Mouse (Mus musculus): Measurements from ENCODE around the gene Rfx5. TPM values are rescaled to one million over a fixed set of nuclear protein-coding genes. Genes with fewer than 3 reads are reported as not detected.

The Rfx5 gene
- polyA plus RNA-seq, 1 experiment from 2014 or later = 6.8 TPM

DNA sequence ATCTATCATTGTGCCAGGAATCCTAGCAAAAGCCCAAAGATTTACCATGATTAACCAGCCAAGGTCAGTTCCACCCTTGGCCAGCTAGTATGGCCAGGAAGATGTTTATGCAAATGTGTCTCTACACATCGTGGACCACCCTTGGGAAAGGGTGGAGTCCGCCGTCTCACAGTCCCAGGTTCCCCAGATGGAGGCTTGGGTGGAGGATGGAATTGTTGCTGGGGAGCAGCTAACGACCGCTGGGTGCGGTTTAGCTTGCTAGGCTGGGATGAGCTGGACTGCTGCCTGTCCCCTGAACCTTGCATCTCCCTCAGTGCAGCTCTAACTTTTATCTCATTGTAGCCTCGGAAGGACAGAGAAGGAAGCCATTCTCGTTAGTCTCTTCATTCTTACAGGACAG is 6.0 kb downstream of the Rfx5 start:
- DNase-seq (ENCODE audit: low spot score) = no peak
- no peak overlapping the region for H3K27ac ChIP-seq
- H3K4me2 ChIP-seq (ENCODE audit: low read length) = no peak overlapping the region
- 41% methylated on average over 8 of the region's 8 CpGs for WGBS
- no peaks in the 10 kb centered on the region for H3K9me3 ChIP-seq (replicated peaks; ENCODE audit: low read length)
- peaks cover 31% of the 10 kb centered on the region for H3K36me3 ChIP-seq (ENCODE audit: insufficient read depth, low read length)
- TF ChIP-seq CTCF (IDR thresholded peaks at IDR 0.05; ENCODE audit: low read depth) = no peak
- H3K4me1 ChIP-seq (replicated peaks; ENCODE audit: insufficient read depth, low read length) = peaks cover 3% of the 10 kb centered on the region; the same call in 1 of the 2 replicates
- no peak overlapping the region for H3K9ac ChIP-seq (ENCODE audit: low read depth, low read length)
- no peak for ATAC-seq (replicated peaks; ENCODE audit: low FRiP score, low read depth)
- H3K4me3 ChIP-seq (replicated peaks; ENCODE audit: low read depth, low read length) = no peak overlapping the region
- no peaks in the 10 kb centered on the region for H3K27me3 ChIP-seq (ENCODE audit: insufficient read depth, low read length)

DNA sequence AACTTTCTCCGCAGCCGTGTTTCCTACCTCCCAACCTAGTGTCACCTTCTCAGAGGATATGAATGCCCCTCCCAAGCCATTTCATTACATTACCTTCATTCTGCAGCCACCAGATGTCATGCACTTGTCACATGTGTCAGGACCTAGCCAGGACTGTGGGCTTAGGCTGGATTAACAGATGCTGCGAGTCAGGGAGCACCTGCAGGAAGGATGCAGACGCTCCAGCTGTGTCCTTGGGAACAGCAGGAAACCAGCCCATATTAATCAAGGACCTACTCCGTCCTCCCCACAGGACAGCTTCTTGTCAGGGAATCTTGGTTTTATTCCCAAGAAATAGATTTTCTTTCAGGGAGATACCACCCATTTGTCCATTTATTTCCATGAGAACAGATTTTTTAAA is 6.4 kb downstream of the Rfx5 start:
- Histone ChIP-seq H3K4me1 (replicated peaks; ENCODE audit: insufficient read depth, low read length) (no peaks in the 10 kb centered on the region), H3K4me2 (ENCODE audit: low read length) (no peak overlapping the region), H3K9ac (ENCODE audit: low read depth, low read length) (no peak overlapping the region), H3K27me3 (ENCODE audit: insufficient read depth, low read length) (no peaks in the 10 kb centered on the region), H3K36me3 (ENCODE audit: insufficient read depth, low read length) (peaks cover 31% of the 10 kb centered on the region), H3K4me3 (replicated peaks; ENCODE audit: low read depth, low read length) (no peak overlapping the region), H3K27ac (no peak overlapping the region), H3K9me3 (replicated peaks; ENCODE audit: low read length) (no peaks in the 10 kb centered on the region)
- no peak for TF ChIP-seq CTCF (IDR thresholded peaks at IDR 0.05; ENCODE audit: low read depth)
- DNase-seq (ENCODE audit: low spot score) = no peak
- ATAC-seq (replicated peaks; ENCODE audit: low FRiP score, low read depth) = no peak
- WGBS = 54% methylated on average over 5 of the region's 5 CpGs

DNA sequence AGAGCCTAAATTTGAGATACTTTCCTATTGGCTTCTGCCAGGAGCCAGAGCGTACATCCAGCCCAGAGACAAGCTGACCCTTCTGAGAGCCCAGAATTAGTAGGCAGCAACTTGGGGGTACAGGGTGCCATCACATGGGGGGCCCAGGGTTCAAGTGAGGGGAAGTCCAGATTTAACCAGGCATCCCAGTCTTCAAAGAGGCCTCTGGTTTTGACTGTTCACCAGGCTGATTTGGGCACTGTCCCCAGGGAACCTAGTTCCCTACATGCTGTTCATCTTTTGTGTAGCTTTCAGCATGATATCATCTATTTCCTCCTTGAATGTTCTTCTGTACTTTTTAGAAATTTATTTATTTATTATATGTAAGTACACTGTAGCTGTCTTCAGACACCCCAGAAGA is 11.1 kb downstream of the Rfx5 start:
- H3K4me2 ChIP-seq (ENCODE audit: low read length) = no peak overlapping the region
- 88% methylated on average over 1 of the region's 1 CpGs for WGBS
- H3K36me3 ChIP-seq (ENCODE audit: insufficient read depth, low read length) = no peaks in the 10 kb centered on the region
- no peaks in the 10 kb centered on the region for H3K9me3 ChIP-seq (replicated peaks; ENCODE audit: low read length)
- H3K4me1 ChIP-seq (replicated peaks; ENCODE audit: insufficient read depth, low read length) = no peaks in the 10 kb centered on the region
- H3K27me3 ChIP-seq (ENCODE audit: insufficient read depth, low read length) = no peaks in the 10 kb centered on the region
- TF ChIP-seq CTCF (IDR thresholded peaks at IDR 0.05; ENCODE audit: low read depth) = no peak
- H3K4me3 ChIP-seq (replicated peaks; ENCODE audit: low read depth, low read length) = no peak overlapping the region
- no peak for ATAC-seq (replicated peaks; ENCODE audit: low FRiP score, low read depth)
- H3K27ac ChIP-seq = no peak overlapping the region
- H3K9ac ChIP-seq (ENCODE audit: low read depth, low read length) = no peak overlapping the region
- DNase-seq (ENCODE audit: low spot score) = no peak

DNA sequence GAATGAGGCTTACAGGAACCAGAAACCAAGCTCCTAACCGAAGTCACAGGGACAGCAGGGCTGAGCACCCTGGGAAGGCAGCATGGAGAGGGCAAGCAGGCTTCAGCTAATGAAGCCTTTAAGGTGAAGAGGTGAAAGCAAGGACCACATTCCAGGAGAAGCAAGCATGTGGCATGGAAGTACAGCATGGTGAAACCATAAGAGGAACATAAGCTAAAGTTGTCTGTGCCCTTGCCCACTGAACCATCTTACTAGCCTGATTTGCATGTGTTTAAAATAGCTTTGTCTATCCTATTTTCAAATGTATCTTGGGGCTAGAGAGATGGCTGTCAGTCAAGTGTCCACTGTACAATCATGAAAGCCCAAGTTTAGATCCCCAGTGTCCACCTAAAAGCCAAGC is 12.0 kb downstream of the Rfx5 start:
- TF ChIP-seq CTCF (IDR thresholded peaks at IDR 0.05; ENCODE audit: low read depth) = no peak
- Histone ChIP-seq H3K27me3 (ENCODE audit: insufficient read depth, low read length) (no peaks in the 10 kb centered on the region), H3K9ac (ENCODE audit: low read depth, low read length) (no peak overlapping the region), H3K4me3 (replicated peaks; ENCODE audit: low read depth, low read length) (no peak overlapping the region), H3K9me3 (replicated peaks; ENCODE audit: low read length) (no peaks in the 10 kb centered on the region), H3K27ac (no peak overlapping the region), H3K4me1 (replicated peaks; ENCODE audit: insufficient read depth, low read length) (no peaks in the 10 kb centered on the region), H3K36me3 (ENCODE audit: insufficient read depth, low read length) (no peaks in the 10 kb centered on the region), H3K4me2 (ENCODE audit: low read length) (no peak overlapping the region)
- ATAC-seq (replicated peaks; ENCODE audit: low FRiP score, low read depth) = no peak
- no peak for DNase-seq (ENCODE audit: low spot score)
- 46% methylated on average over 1 of the region's 1 CpGs for WGBS

DNA sequence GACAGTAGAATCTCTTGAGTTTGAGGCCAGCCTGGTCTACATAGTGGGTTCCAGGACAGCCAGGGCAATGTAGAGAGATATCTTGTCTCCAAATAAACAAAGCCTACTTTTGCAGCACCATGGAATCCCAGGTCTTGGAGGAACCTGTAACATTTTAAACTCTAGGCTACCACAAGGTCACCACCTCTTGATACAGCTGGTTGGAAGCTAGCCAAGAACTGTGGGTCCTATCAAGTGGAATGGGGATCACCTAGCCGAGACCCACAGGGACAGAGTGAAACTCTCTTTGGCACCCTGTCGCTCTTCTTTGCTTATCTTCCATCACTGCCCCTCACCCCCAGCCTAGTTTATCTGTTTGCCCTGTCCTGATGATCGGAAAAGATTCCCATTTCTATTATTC is 18.7 kb downstream of the Rfx5 start:
- no peak for TF ChIP-seq CTCF (IDR thresholded peaks at IDR 0.05; ENCODE audit: low read depth)
- H3K27me3 ChIP-seq (ENCODE audit: insufficient read depth, low read length) = no peaks in the 10 kb centered on the region
- H3K9ac ChIP-seq (ENCODE audit: low read depth, low read length) = no peak overlapping the region
- H3K27ac ChIP-seq = no peak overlapping the region
- ATAC-seq (replicated peaks; ENCODE audit: low FRiP score, low read depth) (no peak), DNase-seq (ENCODE audit: low spot score) (no peak)
- H3K4me2 ChIP-seq (ENCODE audit: low read length) = no peak overlapping the region
- 86% methylated on average over 3 of the region's 3 CpGs for WGBS
- no peak overlapping the region for H3K4me3 ChIP-seq (replicated peaks; ENCODE audit: low read depth, low read length)
- peaks cover 9% of the 10 kb centered on the region for H3K4me1 ChIP-seq (replicated peaks; ENCODE audit: insufficient read depth, low read length)
- no peaks in the 10 kb centered on the region for H3K9me3 ChIP-seq (replicated peaks; ENCODE audit: low read length)
- H3K36me3 ChIP-seq (ENCODE audit: insufficient read depth, low read length) = 0 out of 2 replicates have a peak, but pooled peaks cover 3% of the 10 kb centered on the region

DNA sequence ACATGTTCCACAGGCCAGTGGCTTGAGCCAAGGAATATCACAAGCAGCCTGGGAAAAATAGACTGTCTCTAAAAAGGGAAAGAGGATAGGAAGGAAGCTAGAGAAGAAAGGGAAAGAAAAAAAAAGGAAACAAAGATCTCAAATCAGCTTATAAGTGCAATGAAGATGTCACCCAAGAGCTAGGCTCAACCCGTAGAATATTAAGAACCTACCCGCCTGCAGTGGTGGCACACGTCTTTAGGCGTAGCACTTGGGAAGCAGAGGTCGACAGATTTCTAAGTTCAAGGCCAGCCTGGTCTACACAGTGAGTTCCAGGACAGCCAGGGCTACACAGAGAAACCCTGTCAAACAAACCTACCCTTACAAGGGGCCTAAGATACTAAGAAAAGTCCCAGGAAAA is 19.7 kb downstream of the Rfx5 start:
- DNase-seq (ENCODE audit: low spot score) = no peak
- Histone ChIP-seq H3K4me3 (replicated peaks; ENCODE audit: low read depth, low read length) (no peak overlapping the region), H3K4me2 (ENCODE audit: low read length) (peak overlapping the region; percentile 69; the same call in 1 of the 2 replicates), H3K9me3 (replicated peaks; ENCODE audit: low read length) (no peaks in the 10 kb centered on the region), H3K27ac (no peak overlapping the region), H3K27me3 (ENCODE audit: insufficient read depth, low read length) (no peaks in the 10 kb centered on the region), H3K9ac (ENCODE audit: low read depth, low read length) (no peak overlapping the region), H3K36me3 (ENCODE audit: insufficient read depth, low read length) (0 out of 2 replicates have a peak, but pooled peaks cover 3% of the 10 kb centered on the region), H3K4me1 (replicated peaks; ENCODE audit: insufficient read depth, low read length) (peaks cover 9% of the 10 kb centered on the region)
- no peak for ATAC-seq (replicated peaks; ENCODE audit: low FRiP score, low read depth)
- 81% methylated on average over 5 of the region's 5 CpGs for WGBS
- no peak for TF ChIP-seq CTCF (IDR thresholded peaks at IDR 0.05; ENCODE audit: low read depth)

DNA sequence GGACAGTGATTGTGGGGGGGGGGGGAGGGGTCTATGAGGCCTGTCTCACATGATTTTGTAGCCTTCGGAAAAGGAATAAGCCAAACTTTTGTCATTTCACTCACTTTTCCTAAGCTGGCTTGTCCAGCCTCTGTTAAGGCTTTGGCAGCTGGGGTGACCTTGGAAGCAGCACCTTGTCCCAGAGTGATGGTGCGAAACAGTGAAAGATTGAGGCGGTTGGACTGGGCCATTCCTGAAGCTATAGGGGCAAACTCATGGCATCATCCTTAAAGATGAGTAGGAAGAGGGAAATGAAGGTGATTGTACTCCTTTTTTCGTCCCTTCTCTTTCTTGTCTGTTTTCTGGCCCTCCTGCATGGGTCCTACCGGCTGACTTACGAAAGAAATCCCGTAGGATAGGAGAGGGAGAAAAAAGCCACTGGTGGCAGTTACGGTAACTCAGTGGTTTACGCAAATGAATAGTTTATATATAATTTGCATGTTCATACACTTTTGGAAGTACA is 20.2 kb downstream of the Rfx5 start:
- no peaks in the 10 kb centered on the region for H3K27me3 ChIP-seq (ENCODE audit: insufficient read depth, low read length)
- peak; percentile 34; the same call in 1 of the 2 replicates for ATAC-seq (replicated peaks; ENCODE audit: low FRiP score, low read depth)
- 21% methylated on average over 9 of the region's 9 CpGs for WGBS
- H3K27ac ChIP-seq = 0 out of 2 replicates have a peak overlapping the region, but pooled peaks have one; percentile 26
- no peaks in the 10 kb centered on the region for H3K9me3 ChIP-seq (replicated peaks; ENCODE audit: low read length)
- H3K4me2 ChIP-seq (ENCODE audit: low read length) = peak overlapping the region; percentile 69
- no peak for TF ChIP-seq CTCF (IDR thresholded peaks at IDR 0.05; ENCODE audit: low read depth)
- peak overlapping the region; percentile 77 for H3K4me3 ChIP-seq (replicated peaks; ENCODE audit: low read depth, low read length)
- H3K4me1 ChIP-seq (replicated peaks; ENCODE audit: insufficient read depth, low read length) = peaks cover 9% of the 10 kb centered on the region
- 0 out of 2 replicates have a peak, but pooled peaks cover 3% of the 10 kb centered on the region for H3K36me3 ChIP-seq (ENCODE audit: insufficient read depth, low read length)
- peak overlapping the region; percentile 51 for H3K9ac ChIP-seq (ENCODE audit: low read depth, low read length)
- peak; percentile 17 for DNase-seq (ENCODE audit: low spot score)

Measured in kidney, postnatal 0 days (tissue).